Mouse (Mus musculus) right cerebral cortex, postnatal 14 days (tissue): ENCODE data around the gene Dnmt1.

Experiments
- DNase-seq: peaks from one replicate; pipeline ENCODE4 v3.0.0; 2022

Dnmt1 gene

GRCm38 (mm10) chr9:20976216-20976960 lies 16.7 kb upstream of the Dnmt1 start, which contains the start of gene S1pr2:
TSS of gene S1pr2 (minus strand) at chr9:20976781.
- peak; percentile 51 for DNase-seq

DNA sequence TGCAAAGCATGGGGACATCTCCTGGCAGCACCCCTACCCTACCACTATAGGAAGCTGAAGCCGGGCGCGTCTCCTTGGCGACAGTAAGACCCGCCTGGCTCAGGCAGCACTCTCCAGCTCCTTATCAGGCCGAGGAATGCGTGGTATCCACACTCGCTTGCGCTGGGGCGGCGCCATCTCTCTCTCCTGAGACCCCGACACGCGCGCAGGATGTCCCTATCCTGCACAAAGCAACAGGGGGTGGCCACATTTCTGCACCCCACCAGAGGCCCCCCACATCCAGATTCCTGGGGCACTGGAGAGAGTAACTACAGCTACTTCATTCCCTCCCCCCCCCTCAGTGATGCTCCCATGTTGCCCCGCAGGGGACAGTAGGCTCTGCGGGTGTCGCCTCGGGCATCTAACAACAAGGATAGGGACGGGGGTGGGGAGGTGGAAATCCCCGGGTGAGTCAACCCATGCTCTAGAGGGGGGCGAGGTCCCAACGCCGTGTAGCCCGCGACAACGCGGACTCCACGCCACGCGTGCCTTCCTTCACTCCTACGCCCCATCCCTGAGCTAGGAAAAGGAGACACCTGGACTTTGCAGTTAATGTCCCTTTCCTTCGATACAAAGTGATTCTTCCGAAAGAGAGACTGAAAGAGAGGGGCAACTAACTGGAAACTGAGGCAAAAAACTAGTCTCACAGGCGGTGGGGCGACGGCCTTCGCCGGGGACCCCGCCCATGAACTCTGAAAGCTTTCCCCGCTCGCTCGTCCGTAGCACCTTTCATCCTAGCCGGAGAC lies 15.9 kb upstream of the Dnmt1 start:
- peak; percentile 50 for DNase-seq

DNA sequence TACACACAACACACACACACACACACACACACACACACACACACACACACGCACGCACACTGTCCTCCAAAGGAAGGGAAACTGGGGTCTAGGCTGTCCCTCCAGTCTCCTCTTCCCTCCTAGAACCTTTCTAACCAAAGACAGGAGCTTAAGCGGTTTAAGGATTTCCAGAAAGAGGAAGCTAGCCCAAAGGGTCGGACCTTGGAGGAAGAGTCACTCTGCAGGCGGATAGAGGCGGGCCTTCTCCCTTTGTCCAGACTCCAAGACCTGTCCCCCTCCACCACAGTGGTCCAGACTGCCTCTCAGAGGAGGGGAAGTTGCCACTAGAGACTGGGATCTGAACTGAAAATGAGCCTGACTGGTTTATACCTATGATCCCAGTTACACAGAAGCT lies 14.0 kb upstream of the Dnmt1 start:
- no peak for DNase-seq

GRCm38 (mm10) chr9:20973001-20973681 lies 13.5 kb upstream of the Dnmt1 start:
- no peak for DNase-seq

DNA sequence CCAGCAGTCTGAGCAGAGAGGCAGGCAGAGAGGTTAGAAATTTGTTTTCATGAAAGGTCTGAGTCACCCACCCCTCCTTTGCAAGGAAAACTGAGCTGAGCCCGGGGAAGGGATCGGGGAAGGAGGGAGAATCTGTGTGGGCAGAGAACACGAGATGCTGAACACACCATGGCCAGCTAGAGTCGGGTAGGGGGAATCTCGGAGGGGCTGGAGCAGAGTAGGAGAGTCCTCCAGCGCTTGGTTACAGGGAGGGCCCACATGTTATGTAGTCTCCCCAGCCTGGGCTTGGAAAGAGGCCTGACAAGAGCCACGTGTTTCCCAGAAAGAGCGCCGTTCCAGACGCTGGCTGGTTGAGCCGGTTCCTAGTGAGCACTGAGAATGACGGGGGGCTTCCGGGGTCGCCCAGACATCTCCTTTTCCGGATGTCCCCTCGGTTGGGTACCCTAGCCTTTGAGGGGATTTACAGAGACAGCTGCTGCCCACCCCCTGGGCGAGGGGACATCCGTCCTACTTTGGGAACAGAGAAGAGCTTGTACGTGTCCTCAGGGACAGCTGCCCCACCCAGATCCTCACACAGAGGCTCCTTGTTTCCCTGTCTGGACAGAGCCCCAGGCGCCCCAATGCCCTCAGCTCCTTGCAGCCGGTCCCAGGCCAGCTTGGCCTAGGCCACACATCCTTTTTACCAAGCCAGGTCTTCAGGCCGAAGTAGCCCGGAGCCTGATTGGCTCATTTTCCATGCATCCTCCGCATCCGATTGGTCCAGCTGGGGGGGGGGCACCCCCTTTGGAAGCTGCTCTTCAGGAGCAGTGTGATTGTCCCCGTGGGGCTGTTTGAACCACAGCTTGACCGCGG lies 12.7 kb upstream of the Dnmt1 start:
- DNase-seq, result peak; percentile 60

DNA sequence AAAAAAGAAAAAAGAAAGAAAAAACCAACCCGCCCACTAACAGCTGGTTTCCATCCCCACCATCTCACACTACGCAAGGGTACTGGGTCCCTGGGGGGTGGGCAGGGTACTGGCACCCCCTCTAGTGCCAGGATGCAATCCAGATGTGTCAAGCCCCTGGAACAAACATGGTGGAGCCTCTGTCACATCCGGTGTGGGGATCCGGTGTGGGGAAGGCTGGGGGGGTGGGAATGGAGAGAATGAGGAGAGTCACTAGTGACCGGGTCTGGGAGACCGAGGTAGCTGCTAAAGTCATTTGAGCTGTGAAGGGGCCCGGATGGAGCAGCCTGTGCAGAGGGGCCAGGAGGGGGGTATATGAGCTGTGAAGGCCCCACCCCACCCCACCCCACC lies 12.1 kb upstream of the Dnmt1 start:
- DNase-seq, result no peak

DNA sequence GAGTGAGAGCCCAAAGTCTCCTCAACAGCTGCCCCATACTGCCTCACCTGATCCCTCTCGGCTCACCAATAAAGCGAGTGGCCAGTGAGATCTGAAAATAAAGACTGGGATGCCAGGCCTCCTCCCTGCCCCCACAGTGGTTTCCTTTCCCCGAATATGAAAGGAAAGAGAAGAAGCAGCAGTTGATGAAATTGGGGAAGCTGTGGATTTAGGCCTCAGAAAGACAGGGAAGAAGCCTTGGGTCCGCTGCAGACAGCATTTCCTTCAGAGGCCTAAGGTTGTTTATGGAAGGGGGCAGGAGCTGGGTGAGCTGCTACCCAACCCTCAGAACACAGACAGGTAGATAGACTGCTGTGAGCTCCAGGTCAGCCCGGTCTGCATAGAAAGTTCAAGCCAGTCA lies 7.1 kb upstream of the Dnmt1 start:
- DNase-seq, result no peak

GRCm38 (mm10) chr9:20966008-20966407 lies 6.3 kb upstream of the Dnmt1 start:
- no peak for DNase-seq

DNA sequence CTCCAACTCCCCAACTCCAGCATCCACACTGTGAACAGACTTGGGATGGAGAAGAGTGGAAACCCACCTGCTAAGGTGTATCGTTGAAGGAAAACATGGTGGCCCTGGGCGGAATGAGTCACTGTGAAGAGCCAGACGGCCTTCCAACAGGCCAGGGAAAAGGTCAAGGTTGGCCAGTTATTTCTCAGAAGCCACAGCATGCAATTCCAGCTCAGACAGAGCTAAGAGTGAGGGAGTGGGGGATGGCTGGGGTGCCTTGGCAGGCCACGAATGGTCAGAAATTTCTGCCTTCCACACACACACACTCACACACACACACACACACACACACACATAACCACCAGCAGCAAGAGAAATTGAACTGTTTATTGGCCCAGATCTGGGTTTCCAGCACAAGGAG lies 5.9 kb upstream of the Dnmt1 start:
- DNase-seq, result no peak

- no peak for DNase-seq
Observed at GRCm38 (mm10) chr9:20961557-20961956, 1.9 kb upstream of the Dnmt1 start.

DNA sequence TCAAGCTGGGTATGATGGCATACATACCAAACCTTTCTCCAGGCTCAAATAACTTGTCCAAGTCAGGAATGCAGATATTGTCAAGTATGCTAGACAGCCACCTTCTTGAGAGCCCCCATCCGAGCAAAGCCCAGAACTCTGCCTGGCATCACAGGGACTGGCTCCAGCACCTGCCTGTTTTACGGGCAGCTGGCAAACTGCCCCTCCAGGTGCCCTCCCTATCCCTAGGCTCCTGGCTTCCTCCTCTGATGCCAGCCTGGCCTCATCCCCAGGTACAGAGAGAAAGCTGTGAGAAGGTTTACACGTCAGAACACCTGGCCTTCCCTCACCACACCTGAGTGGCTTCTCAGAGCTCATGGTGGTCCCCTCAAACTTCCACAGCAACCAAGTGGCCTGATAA lies 2.7 kb downstream of the Dnmt1 start:
- no peak for DNase-seq

DNA sequence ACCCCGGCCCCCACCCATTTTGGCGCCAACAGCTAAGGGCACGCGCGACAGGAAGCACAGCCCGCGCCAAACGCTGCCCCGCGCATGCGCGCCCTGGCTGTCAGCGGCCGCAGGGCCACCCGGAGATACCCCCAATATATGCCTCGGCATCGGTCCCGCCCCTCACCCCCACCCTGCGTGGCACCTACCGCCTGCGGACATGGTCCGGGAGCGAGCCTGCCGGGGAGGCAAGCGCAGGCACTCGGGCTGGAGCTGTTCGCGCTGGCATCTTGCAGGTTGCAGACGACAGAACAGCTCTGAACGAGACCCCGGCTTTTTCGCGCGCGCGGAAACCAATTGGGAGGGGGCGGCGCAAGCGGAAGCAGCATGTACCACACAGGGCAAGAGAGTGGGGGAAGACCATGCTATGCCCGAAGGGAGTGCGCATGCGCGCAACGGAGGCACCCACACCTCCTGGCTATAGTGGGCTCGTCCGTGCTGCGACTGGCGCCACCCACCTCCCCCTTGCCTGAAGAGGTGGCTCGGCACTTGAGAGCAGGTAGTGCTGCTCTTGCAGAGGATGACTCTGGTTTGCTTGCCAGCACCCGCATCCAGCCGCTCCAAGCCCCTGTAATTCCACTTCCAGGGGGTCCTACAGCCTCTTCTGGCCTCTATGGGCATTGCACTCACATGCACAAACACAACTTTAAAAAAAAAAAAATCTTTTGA lies 7.0 kb downstream of the Dnmt1 start:
- DNase-seq, result peak; percentile 98

- no peak for DNase-seq
Observed at GRCm38 (mm10) chr9:20951966-20952519, 7.6 kb downstream of the Dnmt1 start.

DNA sequence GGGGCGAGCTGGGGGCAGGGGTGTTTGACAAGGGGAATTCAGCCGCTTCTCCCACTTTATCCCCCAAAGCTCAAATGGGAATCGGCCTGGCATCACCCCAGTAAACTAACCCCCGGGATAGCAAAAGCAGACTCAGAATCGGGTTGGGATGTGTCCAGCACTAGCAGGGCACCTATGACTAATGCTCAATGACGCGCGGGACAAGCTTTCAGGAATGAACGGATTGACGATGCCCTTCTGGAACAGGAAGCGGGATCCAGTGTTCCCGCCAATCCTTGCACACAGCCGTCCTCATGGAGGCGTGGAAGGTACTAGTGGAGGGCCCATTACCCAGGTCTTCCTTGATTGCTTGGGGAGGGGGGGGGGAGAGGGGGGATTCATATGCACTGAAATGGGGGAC lies 8.2 kb downstream of the Dnmt1 start:
- no peak for DNase-seq

DNA sequence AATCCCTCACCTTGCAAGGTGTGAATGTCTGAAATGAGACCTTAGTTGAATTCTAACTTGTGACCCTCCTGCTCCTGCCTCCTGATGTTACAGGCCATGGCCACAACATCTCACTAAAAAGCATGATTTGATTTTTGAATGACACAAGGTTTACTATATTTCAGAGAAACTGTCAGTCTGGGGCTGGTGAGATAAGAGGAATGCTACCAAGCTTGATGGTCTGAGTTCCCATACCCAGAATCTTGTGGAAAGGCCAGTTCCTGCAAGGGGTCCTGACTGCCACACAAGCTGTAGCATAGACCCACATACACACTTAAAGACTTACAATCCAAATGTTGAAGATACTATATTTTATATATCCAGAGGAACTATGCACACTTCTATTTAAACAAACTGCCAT lies 9.3 kb downstream of the Dnmt1 start:
- DNase-seq, result no peak

GRCm38 (mm10) chr9:20946066-20946880 lies 13.4 kb downstream of the Dnmt1 start:
- DNase-seq, result no peak

- DNase-seq, result no peak
Observed at GRCm38 (mm10) chr9:20944697-20945370, 14.9 kb downstream of the Dnmt1 start.

DNA sequence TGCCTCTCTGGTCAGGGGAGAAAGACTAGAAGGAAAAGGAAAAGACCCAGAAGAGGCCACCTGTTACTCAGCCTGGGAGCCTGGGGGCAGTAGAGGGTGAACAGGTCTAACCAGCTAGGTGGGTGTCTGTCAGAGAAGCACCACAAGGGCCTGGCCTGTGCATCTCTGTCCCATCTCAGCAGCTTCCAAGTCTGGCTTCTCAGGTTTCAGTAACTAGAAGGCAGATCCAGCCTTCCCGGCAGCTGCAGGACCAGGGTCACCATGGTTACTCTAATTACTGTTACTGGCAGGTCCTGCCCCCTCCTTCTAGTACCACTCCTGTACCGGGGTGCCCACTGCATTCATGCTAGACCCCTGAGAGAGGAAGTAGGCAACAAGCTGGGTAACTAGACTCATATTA lies 15.8 kb downstream of the Dnmt1 start:
- no peak for DNase-seq

DNA sequence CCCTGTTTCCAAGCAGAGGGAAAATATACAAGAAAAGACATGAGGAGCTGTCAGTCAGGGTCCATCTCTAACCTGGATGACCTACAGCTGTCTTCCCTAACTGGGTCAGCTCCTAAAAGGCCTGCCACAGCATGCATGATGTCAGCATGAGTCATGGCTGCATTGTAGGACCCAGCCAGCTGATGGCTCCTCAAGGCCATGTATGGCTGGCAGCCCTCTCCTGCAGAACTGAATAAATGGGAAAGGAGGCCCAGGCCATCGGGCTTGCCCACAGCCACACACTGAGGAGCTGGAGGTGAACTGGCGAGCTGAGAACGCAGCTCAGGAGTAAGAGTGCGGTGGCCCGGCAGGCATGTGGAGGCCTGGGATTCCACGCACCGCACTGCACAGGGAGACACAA lies 16.3 kb downstream of the Dnmt1 start:
- no peak for DNase-seq

GRCm38 (mm10) chr9:20923258-20923657 lies 36.4 kb downstream of the Dnmt1 start:
- DNase-seq, result no peak
